Mouse (Mus musculus) myocyte (in vitro differentiated cells): Measurements from ENCODE around the gene Snx19.

Source experiments
- E2F4 ChIP-seq: IDR thresholded peaks from one replicate; pipeline ENCODE4 v1.6.1; 2011; ENCODE audit warnings: mild to moderate bottlenecking, control low read depth, moderate library complexity; ENCODE audit not compliant: insufficient read depth
- MAX ChIP-seq: IDR thresholded peaks from one replicate; pipeline ENCODE4 v1.6.1; 2011; ENCODE audit warnings: low read depth, mild to moderate bottlenecking, control low read depth
- MYOD1 ChIP-seq, 3 experiments: IDR thresholded peaks; one replicate each; pipeline ENCODE4 v1.6.1; 2011; ENCODE audit warnings: control low read depth in 2 of 3, low read depth in 2 of 3, mild to moderate bottlenecking in 2 of 3, moderate library complexity in 1 of 3; ENCODE audit not compliant: insufficient read length in 2 of 3, control insufficient read depth in 1 of 3
- MYOG ChIP-seq, 3 experiments: IDR thresholded peaks; one replicate each; pipeline ENCODE4 v1.6.1; 2011; ENCODE audit warnings: control low read depth in 2 of 3, low read depth in 2 of 3, mild to moderate bottlenecking in 2 of 3; ENCODE audit not compliant: insufficient read length in 2 of 3, control insufficient read depth in 1 of 3, insufficient read depth in 1 of 3
- POLR2A ChIP-seq: IDR thresholded peaks from one replicate; pipeline ENCODE4 v1.6.1; 2011; ENCODE audit warnings: low read depth, mild to moderate bottlenecking, control low read depth, moderate library complexity; ENCODE audit not compliant: insufficient read length
- POLR2AphosphoS2 ChIP-seq: IDR thresholded peaks from one replicate; pipeline ENCODE4 v1.6.1; 2011; ENCODE audit warnings: low read depth, control low read depth; ENCODE audit not compliant: insufficient read length
- TCF12 ChIP-seq: IDR thresholded peaks from one replicate; pipeline ENCODE4 v1.6.1; 2011; ENCODE audit warnings: mild to moderate bottlenecking, control low read depth; ENCODE audit not compliant: poor library complexity, insufficient read depth, severe bottlenecking
- TCF3 ChIP-seq: IDR thresholded peaks from one replicate; pipeline ENCODE4 v1.6.1; 2011; ENCODE audit warnings: low read depth, control low read depth; ENCODE audit not compliant: insufficient read length
- USF1 ChIP-seq: IDR thresholded peaks from one replicate; pipeline ENCODE4 v1.6.1; 2011; ENCODE audit warnings: low read depth, mild to moderate bottlenecking, control low read depth, moderate library complexity

DNA sequence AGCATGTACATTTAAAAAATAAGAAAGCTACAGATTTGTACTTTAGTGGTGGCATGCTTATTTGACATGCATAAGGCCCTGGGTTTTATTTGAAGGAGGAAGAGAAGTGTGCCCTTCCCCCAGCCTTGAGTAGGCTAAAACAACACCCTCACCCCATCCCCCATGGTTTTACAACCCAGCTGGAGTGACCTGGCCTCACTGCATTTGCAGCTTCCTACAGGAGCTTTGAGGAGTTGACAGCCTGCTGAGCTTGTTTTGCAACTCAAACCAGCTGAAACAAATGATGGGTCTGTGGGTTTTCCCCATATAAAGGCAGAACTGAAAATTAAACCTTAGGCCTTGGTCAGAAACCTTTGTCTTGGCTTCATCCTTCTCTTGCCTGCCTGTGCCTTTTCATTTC is 89.0 kb downstream of the Snx19 start:
- TF ChIP-seq TCF12 (no peak), POLR2A (no peak), POLR2AphosphoS2 (no peak), E2F4 (no peak), TCF3 (no peak), USF1 (no peak), MYOG (IDR thresholded peaks at IDR 0.05; ENCODE audit: control insufficient read depth in 1 of 3, insufficient read depth in 1 of 3, insufficient read length in 2 of 3, low read depth in 2 of 3) (no peak), MYOD1 (IDR thresholded peaks at IDR 0.05; ENCODE audit: control insufficient read depth in 1 of 3, insufficient read length in 2 of 3, low read depth in 2 of 3) (no peak), MAX (no peak)
